Mouse (Mus musculus): ENCODE measurements around the gene Gm20388.

GRCm38 (mm10) chr8:123202288-123202687 lies 3291.6 kb downstream of the Gm20388 start:
- TF ChIP-seq EP300 (IDR thresholded peaks at IDR 0.05; ENCODE audit: low read depth) (no peak), CTCF (IDR thresholded peaks at IDR 0.05; ENCODE audit: low read depth) (peak; percentile 91)
